Mouse (Mus musculus) splenic B cell, adult 2 months (primary cell): ENCODE results near the gene Spin1.
"Not testable (repeated sequence)": the region's sequence is repeated elsewhere in the genome, so short reads cannot be mapped to it uniquely, and the experiment has no call there.

ENCODE experiments used
- DNase-seq: peaks from one replicate; pipeline ENCODE4 v3.0.0-alpha.2; 2011; ENCODE audit warnings: low read depth, low spot score
- H3K27me3 ChIP-seq: 2 replicates; pipeline ENCODE4 v1.6.1; 2012; ENCODE audit warnings: mild to moderate bottlenecking, low read length, moderate library complexity, mixed read lengths; ENCODE audit not compliant: control insufficient read depth, poor library complexity, insufficient read depth, severe bottlenecking
- H3K36me3 ChIP-seq: 2 replicates; pipeline ENCODE4 v1.6.1; 2012; ENCODE audit warnings: mild to moderate bottlenecking, low read length, moderate library complexity, mixed read lengths; ENCODE audit not compliant: control insufficient read depth, poor library complexity, insufficient read depth, severe bottlenecking

Gene Spin1

DNA sequence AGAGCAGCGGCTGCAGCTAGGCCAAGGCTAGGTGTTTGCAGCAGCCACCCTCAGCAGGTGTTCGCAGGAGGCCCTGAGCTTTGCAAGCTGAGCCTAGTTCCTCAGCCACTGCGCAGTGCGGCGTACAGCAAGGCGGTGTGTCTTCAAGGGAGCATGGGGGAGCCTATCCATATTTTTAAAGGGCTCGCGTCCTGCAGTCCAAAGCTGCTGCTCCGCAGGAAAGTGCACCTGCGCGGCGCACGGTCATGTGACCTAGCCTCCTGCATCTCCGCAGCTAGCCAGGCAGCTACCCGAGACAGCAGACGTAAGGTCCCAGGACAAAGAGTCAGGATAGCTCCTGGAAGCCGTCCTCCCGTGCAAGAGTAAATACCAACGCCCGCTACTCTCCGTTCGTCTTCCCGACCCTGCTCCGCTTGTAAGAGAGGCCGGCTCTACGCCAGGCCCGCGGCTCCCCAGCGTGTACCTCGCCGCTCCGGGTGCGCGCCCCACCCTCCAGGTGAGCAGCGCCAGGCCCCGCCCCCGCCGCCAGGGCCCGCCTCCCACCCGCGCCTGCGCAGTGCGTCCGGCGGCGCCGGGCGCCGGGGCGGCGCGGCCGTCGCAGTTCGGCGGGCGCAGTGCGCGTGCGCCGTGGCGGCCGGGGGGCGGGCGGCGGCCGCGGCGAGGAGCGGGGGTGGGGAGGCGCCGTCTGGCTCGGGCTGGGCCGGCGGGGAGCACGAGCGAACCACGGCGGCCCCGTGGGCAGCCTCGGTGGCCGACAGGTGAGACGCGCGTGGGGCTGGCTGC, at the start of gene Spin1:
Gene Spin1 (plus strand): TSS at position 648 of the 783 bp plus-strand sequence.
- no peaks in the 10 kb centered on the region for H3K27me3 ChIP-seq
- DNase-seq, result peak; percentile 87
- H3K36me3 ChIP-seq, result no peaks in the 10 kb centered on the region

DNA sequence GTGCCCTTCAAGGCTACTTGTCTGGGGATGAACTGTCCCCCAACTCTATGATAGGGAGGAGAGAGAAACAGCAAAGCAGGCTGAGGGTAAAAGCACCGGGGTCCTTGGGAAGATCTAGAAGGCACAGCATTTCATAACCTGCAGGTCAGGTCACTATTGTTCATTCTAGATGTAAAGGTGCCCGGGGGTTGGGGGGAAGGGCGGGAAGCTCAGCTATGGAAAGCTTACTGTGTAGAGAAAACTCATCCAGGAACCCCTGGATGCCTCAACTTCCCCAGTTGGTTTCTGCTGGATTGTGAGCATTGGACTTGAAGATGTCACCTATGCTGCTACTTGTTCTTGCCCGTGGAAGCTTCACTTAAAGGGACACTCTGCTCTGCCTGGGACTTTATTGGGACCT, 49.7 kb upstream of the Spin1 start:
- no peaks in the 10 kb centered on the region for H3K27me3 ChIP-seq
- no peaks in the 10 kb centered on the region for H3K36me3 ChIP-seq
- no peak for DNase-seq

DNA sequence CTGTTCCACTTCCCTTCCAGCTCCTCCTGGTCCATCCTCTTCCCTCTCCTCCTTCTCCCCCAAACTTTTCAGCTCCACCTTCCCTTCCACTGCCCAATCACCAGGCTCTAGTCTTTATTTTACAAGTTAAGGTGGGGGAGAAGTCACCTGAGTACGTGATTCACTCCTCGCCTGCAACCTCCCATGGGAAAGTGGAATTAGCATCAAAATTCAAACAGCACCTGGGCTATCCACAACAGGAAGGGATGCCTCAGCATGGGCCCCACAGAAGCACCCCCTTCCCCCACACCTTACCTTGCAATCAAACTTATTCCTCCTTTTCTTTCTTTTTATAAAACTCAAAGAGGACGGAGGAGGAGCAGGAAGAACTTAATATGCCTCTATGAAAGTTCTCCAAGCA, 48.3 kb upstream of the Spin1 start:
- no peaks in the 10 kb centered on the region for H3K27me3 ChIP-seq
- H3K36me3 ChIP-seq, result no peaks in the 10 kb centered on the region
- no peak for DNase-seq

DNA sequence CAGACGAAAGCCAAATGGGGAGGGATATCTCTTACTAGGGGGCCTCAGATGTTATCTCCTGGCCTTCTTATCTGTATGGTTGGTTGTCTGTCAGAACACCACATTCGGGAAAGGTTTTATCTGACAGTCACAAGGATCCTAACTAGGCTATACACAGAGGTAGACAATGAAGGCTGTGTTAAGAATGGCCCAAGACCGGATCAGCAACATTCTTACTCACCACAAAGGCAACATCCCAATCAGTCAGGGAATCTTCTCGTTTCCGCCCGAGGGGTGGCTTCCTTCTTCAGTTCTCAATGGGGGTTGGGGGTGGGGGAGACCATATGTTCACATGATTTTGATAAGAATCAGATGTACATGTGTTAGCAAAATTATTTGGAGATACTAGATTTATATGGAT, 37.7 kb upstream of the Spin1 start:
- H3K27me3 ChIP-seq, result no peaks in the 10 kb centered on the region
- no peaks in the 10 kb centered on the region for H3K36me3 ChIP-seq
- DNase-seq, result no peak

DNA sequence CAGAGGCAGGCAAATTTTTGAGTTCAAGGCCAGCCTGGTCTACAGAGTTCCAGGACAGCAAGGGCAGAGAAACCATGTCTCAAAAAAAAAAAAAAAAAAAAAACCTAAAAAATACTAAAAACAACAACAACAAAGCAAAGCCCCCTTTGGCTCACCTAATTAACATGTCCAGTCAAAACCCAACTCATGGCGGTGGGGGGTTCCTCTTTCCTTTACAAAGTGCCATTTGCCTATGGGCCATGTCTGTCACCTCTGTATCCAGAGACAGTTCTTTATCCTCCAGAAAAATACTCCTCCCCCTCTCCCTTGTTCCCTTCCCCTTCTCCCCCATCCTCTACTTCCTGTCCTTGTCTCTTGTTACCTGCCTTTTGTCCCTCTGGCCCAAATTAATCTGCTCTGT, 37.0 kb upstream of the Spin1 start:
- DNase-seq, result peak; percentile 17
- Histone ChIP-seq H3K36me3 (no peaks in the 10 kb centered on the region), H3K27me3 (no peaks in the 10 kb centered on the region)

DNA sequence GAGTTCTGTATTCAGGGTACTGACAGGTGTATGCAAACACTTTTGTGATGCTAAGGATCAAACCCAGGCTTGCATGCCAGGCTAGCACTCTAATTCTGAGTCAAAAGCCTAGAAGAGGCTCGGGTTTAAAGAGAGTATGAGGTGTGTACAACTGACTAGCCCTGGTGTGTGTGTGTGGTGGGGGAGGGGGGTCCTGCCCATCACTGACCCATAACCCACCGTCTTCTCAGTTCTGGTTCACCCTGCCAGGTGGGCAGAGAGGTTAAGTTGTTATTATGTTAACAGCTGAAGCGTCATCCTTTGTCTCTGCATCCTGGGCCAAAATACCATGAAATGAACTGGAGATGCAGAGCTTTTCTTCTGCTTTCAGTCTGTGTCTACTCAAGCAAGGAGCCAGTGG, 36.3 kb upstream of the Spin1 start:
- Histone ChIP-seq H3K27me3 (no peaks in the 10 kb centered on the region), H3K36me3 (no peaks in the 10 kb centered on the region)
- peak; percentile 47 for DNase-seq

DNA sequence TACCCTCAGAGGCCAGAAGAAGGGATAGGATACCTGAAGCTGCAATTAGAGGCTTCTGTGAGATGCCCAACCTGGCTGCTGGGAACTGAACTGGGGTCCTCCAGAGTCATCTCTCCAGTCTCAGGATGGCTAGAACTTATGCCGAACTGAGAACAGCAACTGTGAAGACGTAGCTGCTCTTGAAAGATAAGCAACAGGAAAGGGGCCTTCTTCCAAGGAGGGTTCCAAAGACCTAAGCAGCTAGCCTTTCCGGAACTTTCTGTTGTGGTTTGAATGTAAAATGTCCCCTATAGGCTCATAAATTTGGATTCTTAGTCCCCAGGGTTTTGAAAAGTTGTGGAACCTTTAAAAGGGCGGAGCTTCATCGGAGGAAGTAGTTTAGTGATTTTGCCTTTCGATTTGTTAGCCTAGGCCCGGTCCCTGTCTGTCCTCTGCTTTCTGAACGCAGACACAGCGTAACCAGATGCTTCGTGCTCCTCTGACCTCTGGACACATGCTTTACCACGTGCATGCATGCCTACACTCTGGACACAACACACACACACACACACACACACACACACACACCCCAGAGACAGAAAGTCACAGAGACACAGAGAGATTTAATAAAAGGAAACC, 29.5 kb upstream of the Spin1 start:
- H3K36me3 ChIP-seq, result no peaks in the 10 kb centered on the region
- no peaks in the 10 kb centered on the region for H3K27me3 ChIP-seq
- peak; percentile 49 for DNase-seq

DNA sequence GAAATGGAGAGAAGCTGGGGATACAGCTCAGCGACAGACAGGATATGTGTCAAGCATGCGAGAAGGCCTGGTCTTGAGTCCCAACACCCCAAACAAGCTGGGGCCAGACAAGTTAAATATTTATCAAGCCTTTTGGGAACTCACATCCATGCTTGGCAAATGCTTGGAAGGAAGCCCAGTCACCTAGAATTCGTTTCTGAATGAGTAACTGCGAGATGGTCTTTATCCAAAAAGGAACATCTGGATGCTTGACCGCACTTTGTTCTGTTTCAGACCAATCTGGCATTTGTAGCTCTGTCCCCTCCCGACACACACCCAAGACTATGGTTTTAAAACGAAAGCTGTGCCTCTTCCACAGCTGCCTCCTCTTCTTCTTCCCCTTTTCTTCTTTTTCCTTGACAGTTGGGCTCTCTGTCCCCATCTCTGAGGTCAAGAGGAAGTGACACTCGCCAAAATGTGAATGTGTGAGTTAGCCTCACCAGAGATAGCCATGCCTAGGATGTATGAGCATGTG, 28.9 kb upstream of the Spin1 start:
- peak; percentile 39 for DNase-seq

DNA sequence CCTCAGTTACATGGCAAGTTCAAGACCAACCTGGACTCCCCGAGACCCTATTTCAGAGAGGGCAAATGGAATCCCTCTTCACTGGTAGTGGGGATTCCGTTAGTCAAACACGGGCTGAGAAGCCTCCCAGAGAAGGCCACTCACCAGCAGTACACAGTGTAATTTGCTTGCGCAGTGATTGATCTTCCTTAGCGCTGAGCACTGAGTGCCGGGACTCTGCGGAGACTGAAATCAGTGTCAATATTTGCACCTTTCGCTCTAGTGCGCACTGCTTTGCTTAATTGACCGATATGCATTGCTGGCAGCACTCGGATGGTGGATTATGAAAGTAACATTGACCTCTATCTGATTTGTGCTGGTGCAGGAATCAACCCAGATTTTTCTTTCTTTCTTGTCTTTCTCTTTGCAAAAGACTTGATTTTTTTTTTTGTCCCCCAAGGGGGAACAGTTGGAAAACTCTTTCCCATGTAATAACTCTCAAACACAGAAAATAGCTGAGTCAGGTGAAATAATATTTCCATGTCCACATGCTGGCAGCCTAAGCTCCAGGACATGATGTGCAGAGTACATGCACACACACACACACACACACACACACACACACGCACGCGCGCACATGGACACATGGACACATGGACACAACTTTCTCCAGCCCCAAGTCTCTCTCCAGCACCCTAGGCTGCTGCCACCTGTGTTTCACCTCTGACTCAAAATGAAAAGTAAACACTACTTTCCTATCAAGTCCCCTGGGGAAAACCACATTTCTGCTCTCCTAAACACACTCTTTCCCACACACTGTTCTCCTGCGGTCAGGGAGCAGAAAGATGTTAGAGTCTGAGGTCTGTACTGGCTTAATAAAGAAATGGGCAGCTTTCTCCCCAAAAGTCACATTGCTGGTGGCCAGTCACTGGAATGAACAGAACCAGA, 27.5 kb upstream of the Spin1 start:
- Histone ChIP-seq H3K27me3 (no peaks in the 10 kb centered on the region), H3K36me3 (no peaks in the 10 kb centered on the region)
- DNase-seq, result no peak

More for the DNA sequence above, 28.9 kb upstream of the Spin1 start:
- no peaks in the 10 kb centered on the region for H3K36me3 ChIP-seq
- H3K27me3 ChIP-seq, result no peaks in the 10 kb centered on the region

DNA sequence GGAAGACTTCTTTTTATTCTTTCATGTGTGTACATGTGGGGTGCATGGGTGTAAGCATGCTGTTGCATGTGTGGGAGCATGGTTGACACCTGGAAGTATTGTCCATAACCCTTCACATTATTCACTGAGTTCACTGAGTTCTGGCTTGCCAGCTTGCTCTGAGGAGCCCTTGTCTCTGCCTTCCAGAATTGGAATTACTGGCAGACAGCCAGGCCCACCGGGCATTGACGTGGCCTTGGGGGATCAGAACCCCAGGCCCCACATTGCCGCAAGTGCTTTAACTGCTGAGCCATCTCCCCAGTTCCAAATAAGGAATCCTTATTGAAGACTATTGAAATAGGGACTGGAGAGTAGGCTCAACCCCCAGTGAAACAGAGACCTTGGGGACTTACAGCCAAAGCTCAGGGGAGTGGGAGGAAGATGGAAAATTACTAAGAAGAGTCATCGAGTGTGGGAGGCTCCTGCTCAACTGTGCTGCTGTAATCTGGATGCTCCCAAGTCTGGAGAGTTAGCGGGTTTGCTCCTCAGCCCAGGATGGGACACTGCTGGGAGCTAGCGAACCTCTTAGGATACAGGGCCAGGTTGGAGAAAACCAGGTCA, 26.5 kb upstream of the Spin1 start:
- no peaks in the 10 kb centered on the region for H3K36me3 ChIP-seq
- no peaks in the 10 kb centered on the region for H3K27me3 ChIP-seq
- no peak for DNase-seq

DNA sequence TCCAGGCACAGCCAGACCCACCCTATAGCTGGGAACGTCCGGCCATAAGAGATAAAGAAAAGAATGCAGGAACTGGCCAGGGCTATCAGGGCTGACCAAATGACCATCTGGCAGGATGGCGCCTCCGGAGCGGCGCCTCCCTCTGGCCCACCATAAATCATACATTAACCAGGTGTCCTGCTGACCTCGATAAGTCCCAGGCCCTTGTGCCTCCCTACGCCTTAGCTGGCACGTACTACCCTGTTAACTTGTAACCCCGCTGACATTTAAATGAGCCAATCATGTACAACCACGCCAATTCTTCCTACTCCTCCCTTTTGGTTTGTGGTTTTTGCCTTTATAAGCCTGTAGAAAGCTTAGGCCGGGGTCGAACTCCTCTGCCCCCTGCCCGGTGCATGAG, 24.5 kb upstream of the Spin1 start:
- DNase-seq, H3K36me3 ChIP-seq, H3K27me3 ChIP-seq: not testable (repeated sequence)

DNA sequence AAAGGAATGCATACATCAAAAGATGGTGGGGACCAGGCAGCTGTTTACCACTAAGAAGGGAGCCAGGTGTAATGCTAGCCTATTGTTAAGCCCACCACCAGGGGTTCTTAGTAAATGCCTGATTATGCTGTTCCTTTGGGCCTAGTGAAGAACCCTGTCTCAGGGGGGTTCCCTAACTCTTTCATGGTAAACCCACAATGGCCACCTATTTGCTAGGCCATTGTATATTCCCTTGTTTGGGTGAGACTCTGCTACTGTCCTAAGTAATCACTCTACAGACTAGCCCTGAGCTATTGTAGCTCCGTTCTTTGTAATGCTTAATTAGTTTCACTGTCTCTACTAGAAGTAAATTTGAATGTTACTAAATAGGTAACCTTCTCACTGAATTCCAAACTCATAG, 22.1 kb upstream of the Spin1 start:
- not testable (repeated sequence) for H3K36me3 ChIP-seq, DNase-seq, H3K27me3 ChIP-seq

DNA sequence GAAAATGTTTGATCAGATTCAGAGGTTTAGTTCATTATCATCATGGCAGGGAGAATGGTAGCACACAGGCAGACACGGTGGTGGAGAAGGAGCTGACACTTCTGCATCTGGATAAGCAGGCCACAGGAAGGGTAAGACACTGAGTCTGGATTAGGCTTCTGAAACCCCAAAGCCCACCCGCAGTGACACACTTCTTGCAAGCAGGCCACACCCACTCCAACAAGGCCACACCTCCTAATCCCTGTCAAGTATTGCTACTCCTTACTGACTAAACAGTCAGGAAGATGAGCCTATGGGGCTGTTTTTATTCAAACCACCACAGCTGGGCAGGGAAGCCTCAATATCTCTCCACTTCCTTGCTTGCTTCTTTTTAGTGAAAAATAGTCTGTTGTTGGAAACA, 19.9 kb upstream of the Spin1 start:
- Histone ChIP-seq H3K27me3 (no peaks in the 10 kb centered on the region), H3K36me3 (no peaks in the 10 kb centered on the region)
- no peak for DNase-seq

DNA sequence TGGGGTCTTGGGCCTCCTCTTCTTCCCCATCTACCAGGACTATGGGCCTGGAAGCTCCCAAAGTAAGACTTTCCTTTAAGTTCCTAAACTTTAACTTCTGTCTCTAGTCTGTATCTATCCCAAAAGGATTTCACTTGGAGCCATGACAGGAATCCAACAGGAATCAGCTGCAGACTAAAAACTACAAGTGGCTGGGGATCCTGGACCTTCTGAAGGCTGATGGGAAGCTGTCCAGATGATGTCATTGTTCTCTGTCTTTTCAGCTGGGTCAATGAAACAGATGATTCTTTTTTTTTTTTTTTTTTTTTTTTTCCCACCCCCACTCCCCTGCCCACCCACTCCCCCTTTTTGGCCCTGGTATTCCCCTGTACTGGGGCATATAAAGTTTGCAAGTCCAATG, 16.4 kb upstream of the Spin1 start:
- H3K27me3 ChIP-seq, result no peaks in the 10 kb centered on the region
- H3K36me3 ChIP-seq, result no peaks in the 10 kb centered on the region
- DNase-seq, result no peak
